Mouse (Mus musculus): Measurements from ENCODE around the gene Olr1. TPM values are rescaled to one million over a fixed set of nuclear protein-coding genes. Genes with fewer than 3 reads are reported as not detected.

Olr1 gene
- total and polyA plus RNA-seq, 2 experiments from 2014 or later: 0.09 TPM; not detected in 1

- no peak overlapping the region for H3K4me3 ChIP-seq (ENCODE audit: low read length)
- no peaks in the 10 kb centered on the region for H3K9me3 ChIP-seq (ENCODE audit: low read length)
- ATAC-seq (no peak), DNase-seq (ENCODE audit: low spot score) (no peak)
- no peaks in the 10 kb centered on the region for H3K27me3 ChIP-seq (ENCODE audit: insufficient read depth, low read length)
- no peak for TF ChIP-seq CTCF (IDR thresholded peaks at IDR 0.05; ENCODE audit: low read depth)
- no peaks in the 10 kb centered on the region for H3K36me3 ChIP-seq (ENCODE audit: insufficient read depth, low read length)
- no peak overlapping the region for H3K9ac ChIP-seq (replicated peaks; ENCODE audit: low read length)
- H3K4me1 ChIP-seq (ENCODE audit: insufficient read depth, low read length): no peaks in the 10 kb centered on the region
- H3K4me2 ChIP-seq (ENCODE audit: low read depth, low read length): no peak overlapping the region
- 80% methylated on average over 1 of the region's 1 CpGs for WGBS
- no peak overlapping the region for H3K27ac ChIP-seq
Observed at GRCm38 (mm10) chr6:129529605-129530004, 22.6 kb upstream of the Olr1 start.

DNA sequence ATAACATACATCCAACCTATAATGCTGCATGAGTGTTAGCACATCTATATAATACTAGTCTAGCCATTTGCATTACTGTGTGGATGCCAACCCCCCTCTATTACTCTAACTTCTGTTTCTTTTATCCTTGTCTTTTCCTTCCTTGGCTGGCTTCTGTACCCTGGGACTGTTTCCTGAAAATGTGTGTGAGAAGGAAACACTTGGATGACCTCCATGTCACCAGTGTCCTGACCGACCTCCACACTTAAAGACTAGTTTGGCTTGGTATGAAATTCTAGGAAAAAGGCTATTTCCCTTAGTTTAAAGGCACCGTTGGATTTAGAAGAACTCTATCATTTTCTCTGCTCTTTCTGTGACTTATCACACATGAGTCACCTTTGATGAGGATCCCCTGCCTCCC is 20.5 kb upstream of the Olr1 start:
- 83% methylated on average over 2 of the region's 2 CpGs for WGBS
- Histone ChIP-seq H3K4me2 (ENCODE audit: low read depth, low read length) (no peak overlapping the region), H3K4me3 (ENCODE audit: low read length) (no peak overlapping the region), H3K36me3 (ENCODE audit: insufficient read depth, low read length) (no peaks in the 10 kb centered on the region), H3K4me1 (ENCODE audit: insufficient read depth, low read length) (no peaks in the 10 kb centered on the region), H3K9ac (replicated peaks; ENCODE audit: low read length) (no peak overlapping the region), H3K27ac (no peak overlapping the region), H3K9me3 (ENCODE audit: low read length) (no peaks in the 10 kb centered on the region), H3K27me3 (ENCODE audit: insufficient read depth, low read length) (no peaks in the 10 kb centered on the region)
- no peak for TF ChIP-seq CTCF (IDR thresholded peaks at IDR 0.05; ENCODE audit: low read depth)
- DNase-seq (ENCODE audit: low spot score) (no peak), ATAC-seq (no peak)

- TF ChIP-seq CTCF (IDR thresholded peaks at IDR 0.05; ENCODE audit: low read depth): no peak
Observed at GRCm38 (mm10) chr6:129526069-129526468, 19.1 kb upstream of the Olr1 start.

GRCm38 (mm10) chr6:129517752-129518408 is 10.9 kb upstream of the Olr1 start:
- WGBS: 50% methylated on average over 2 of the region's 2 CpGs

More at GRCm38 (mm10) chr6:129526069-129526468, 19.1 kb upstream of the Olr1 start:
- Histone ChIP-seq H3K4me2 (ENCODE audit: low read depth, low read length) (no peak overlapping the region), H3K27ac (no peak overlapping the region), H3K27me3 (ENCODE audit: insufficient read depth, low read length) (no peaks in the 10 kb centered on the region), H3K36me3 (ENCODE audit: insufficient read depth, low read length) (no peaks in the 10 kb centered on the region), H3K9ac (replicated peaks; ENCODE audit: low read length) (no peak overlapping the region), H3K4me1 (ENCODE audit: insufficient read depth, low read length) (no peaks in the 10 kb centered on the region), H3K9me3 (ENCODE audit: low read length) (no peaks in the 10 kb centered on the region), H3K4me3 (ENCODE audit: low read length) (no peak overlapping the region)
- DNase-seq (ENCODE audit: low spot score) (no peak), ATAC-seq (no peak)

GRCm38 (mm10) chr6:129516388-129516787 is 9.4 kb upstream of the Olr1 start:
- WGBS: 96% methylated on average over 10 of the region's 10 CpGs
- ATAC-seq: no peak

More at GRCm38 (mm10) chr6:129517752-129518408, 10.9 kb upstream of the Olr1 start:
- peak; percentile 75 for DNase-seq (ENCODE audit: low spot score)
- Histone ChIP-seq H3K36me3 (ENCODE audit: insufficient read depth, low read length) (no peaks in the 10 kb centered on the region), H3K4me3 (ENCODE audit: low read length) (no peak overlapping the region), H3K9me3 (ENCODE audit: low read length) (no peaks in the 10 kb centered on the region), H3K27me3 (ENCODE audit: insufficient read depth, low read length) (no peaks in the 10 kb centered on the region), H3K27ac (no peak overlapping the region), H3K4me2 (ENCODE audit: low read depth, low read length) (no peak overlapping the region), H3K9ac (replicated peaks; ENCODE audit: low read length) (no peak overlapping the region), H3K4me1 (ENCODE audit: insufficient read depth, low read length) (no peaks in the 10 kb centered on the region)
- peak; percentile 80 for TF ChIP-seq CTCF (IDR thresholded peaks at IDR 0.05; ENCODE audit: low read depth)
- peak; percentile 91 for ATAC-seq

DNA sequence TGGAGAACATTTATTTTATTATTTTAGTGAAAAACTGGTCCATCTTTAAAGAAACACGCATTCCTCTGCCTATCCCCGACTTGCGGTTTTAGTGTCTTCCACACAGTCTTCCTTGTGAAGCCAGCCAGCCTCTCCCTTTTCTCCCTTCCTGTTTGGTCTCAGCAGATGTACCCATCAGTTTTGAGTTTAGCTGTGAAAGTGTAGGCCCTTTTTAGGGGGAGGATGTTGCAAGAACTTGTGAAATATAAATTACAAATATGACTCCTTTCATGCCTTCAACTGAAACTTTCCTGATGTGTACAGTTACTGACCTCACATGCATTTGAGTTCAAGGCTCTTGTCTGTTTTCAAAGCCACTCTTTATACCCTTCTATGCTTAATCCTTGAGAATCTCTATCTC is 8.1 kb upstream of the Olr1 start:
- Histone ChIP-seq H3K9me3 (ENCODE audit: low read length) (no peaks in the 10 kb centered on the region), H3K4me1 (ENCODE audit: insufficient read depth, low read length) (no peaks in the 10 kb centered on the region), H3K36me3 (ENCODE audit: insufficient read depth, low read length) (no peaks in the 10 kb centered on the region), H3K4me2 (ENCODE audit: low read depth, low read length) (no peak overlapping the region), H3K27me3 (ENCODE audit: insufficient read depth, low read length) (no peaks in the 10 kb centered on the region), H3K9ac (replicated peaks; ENCODE audit: low read length) (no peak overlapping the region), H3K27ac (no peak overlapping the region), H3K4me3 (ENCODE audit: low read length) (no peak overlapping the region)
- DNase-seq (ENCODE audit: low spot score) (no peak), ATAC-seq (no peak)
- WGBS: 92% methylated on average over 3 of the region's 3 CpGs
- no peak for TF ChIP-seq CTCF (IDR thresholded peaks at IDR 0.05; ENCODE audit: low read depth)

More at GRCm38 (mm10) chr6:129516388-129516787, 9.4 kb upstream of the Olr1 start:
- no peak for TF ChIP-seq CTCF (IDR thresholded peaks at IDR 0.05; ENCODE audit: low read depth)
- Histone ChIP-seq H3K9ac (replicated peaks; ENCODE audit: low read length) (no peak overlapping the region), H3K4me1 (ENCODE audit: insufficient read depth, low read length) (no peaks in the 10 kb centered on the region), H3K4me2 (ENCODE audit: low read depth, low read length) (no peak overlapping the region), H3K36me3 (ENCODE audit: insufficient read depth, low read length) (no peaks in the 10 kb centered on the region), H3K9me3 (ENCODE audit: low read length) (no peaks in the 10 kb centered on the region), H3K27me3 (ENCODE audit: insufficient read depth, low read length) (no peaks in the 10 kb centered on the region), H3K27ac (no peak overlapping the region), H3K4me3 (ENCODE audit: low read length) (no peak overlapping the region)
- no peak for DNase-seq (ENCODE audit: low spot score)

DNA sequence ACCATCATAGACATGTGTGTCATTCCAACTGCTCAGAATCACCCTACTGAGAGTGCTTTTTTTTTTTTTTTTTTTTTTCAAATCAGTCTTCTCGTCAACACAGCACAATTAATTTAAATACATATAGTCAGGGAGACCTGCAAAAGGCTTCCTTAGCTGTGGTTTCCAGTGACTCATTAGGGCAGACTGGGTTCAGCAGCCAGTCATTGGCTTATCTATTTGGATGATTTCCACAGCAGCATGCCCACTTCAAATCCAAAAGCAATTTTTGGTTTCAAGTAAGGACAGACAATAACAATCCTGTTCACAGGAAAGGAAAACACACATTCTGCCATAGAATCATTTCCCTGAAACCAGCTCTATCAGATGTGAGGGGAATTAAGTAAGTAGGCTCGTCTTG is 7.4 kb upstream of the Olr1 start:
- ATAC-seq (no peak), DNase-seq (ENCODE audit: low spot score) (no peak)
- Histone ChIP-seq H3K27ac (no peak overlapping the region), H3K9ac (replicated peaks; ENCODE audit: low read length) (no peak overlapping the region), H3K4me1 (ENCODE audit: insufficient read depth, low read length) (no peaks in the 10 kb centered on the region), H3K27me3 (ENCODE audit: insufficient read depth, low read length) (no peaks in the 10 kb centered on the region), H3K9me3 (ENCODE audit: low read length) (no peaks in the 10 kb centered on the region), H3K4me2 (ENCODE audit: low read depth, low read length) (no peak overlapping the region), H3K4me3 (ENCODE audit: low read length) (no peak overlapping the region), H3K36me3 (ENCODE audit: insufficient read depth, low read length) (no peaks in the 10 kb centered on the region)
- WGBS: 71% methylated on average over 2 of the region's 2 CpGs
- TF ChIP-seq CTCF (IDR thresholded peaks at IDR 0.05; ENCODE audit: low read depth): no peak
